Mouse (Mus musculus): Measurements from ENCODE around the gene Tas2r102. TPM values are rescaled to one million over a fixed set of nuclear protein-coding genes. Genes with fewer than 3 reads are reported as not detected.

Tas2r102 gene
- polyA plus RNA-seq (2015; fragmentation: Nextera tagmentation; extraction: Ambion mirVana), result not detected in 2 replicates

GRCm38 (mm10) chr6:132761831-132762230, at the start of gene Tas2r102:
Tas2r102 (plus strand) TSS chr6:132762131.
- 88% methylated on average over 2 of the region's 2 CpGs for WGBS
- ATAC-seq (ENCODE audit: insufficient read depth, low FRiP score, low read depth), result no peak

DNA sequence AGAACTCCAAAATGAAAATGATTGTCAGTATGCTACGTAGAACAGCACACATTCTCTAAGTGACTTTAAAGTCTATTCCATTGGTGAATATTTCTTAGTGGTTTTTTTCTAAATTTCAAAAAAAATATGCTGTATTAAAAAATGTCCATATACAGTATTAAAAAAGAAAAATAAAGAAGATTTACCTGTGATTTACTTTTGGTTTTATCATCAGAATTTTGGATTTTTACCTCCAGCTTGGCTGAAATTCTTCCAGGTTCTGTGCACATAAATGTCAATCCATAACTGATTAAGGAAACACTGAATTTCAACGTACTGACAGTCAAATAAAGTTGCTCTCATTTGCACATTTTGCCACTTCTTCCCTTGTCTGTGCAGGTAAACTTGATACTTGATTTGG, 24.0 kb upstream of the Tas2r102 start, which contains the start of gene Tas2r115:
Gene Tas2r115, minus strand, starts transcription at position 101 of the 400 bp plus-strand sequence.
- 66% methylated on average over 2 of the region's 2 CpGs for WGBS
- H3K27ac ChIP-seq, result no peak within 1 kb of the TSS
- ATAC-seq (ENCODE audit: insufficient read depth, low FRiP score, low read depth), result no peak

More at GRCm38 (mm10) chr6:132761831-132762230, at the start of gene Tas2r102:
- Histone ChIP-seq H3K4me2 (no peak within 1 kb of the TSS), H3K9me3 (no peaks in the 10 kb centered on the region), H3K36me3 (no peaks in the 10 kb centered on the region), H3K27ac (no peak within 1 kb of the TSS), H3K4me3 (replicated peaks) (no peak within 1 kb of the TSS), H3K9ac (no peak within 1 kb of the TSS), H3K27me3 (replicated peaks) (no peaks in the 10 kb centered on the region), H3K4me1 (no peaks in the 10 kb centered on the region)

GRCm38 (mm10) chr6:132750206-132750605, 11.7 kb upstream of the Tas2r102 start:
- Histone ChIP-seq H3K27ac (no peak overlapping the region), H3K4me2 (no peak overlapping the region), H3K9me3 (no peaks in the 10 kb centered on the region), H3K36me3 (no peaks in the 10 kb centered on the region), H3K4me3 (replicated peaks) (no peak overlapping the region), H3K4me1 (no peaks in the 10 kb centered on the region), H3K9ac (no peak overlapping the region), H3K27me3 (replicated peaks) (no peaks in the 10 kb centered on the region)
- no peak for ATAC-seq (ENCODE audit: insufficient read depth, low FRiP score, low read depth)
- WGBS, result 78% methylated on average over 2 of the region's 2 CpGs

More for the DNA sequence above, 24.0 kb upstream of the Tas2r102 start, which contains the start of gene Tas2r115:
- Histone ChIP-seq H3K4me1 (no peaks in the 10 kb centered on the region), H3K9me3 (no peaks in the 10 kb centered on the region), H3K4me3 (replicated peaks) (no peak within 1 kb of the TSS), H3K27me3 (replicated peaks) (no peaks in the 10 kb centered on the region), H3K36me3 (no peaks in the 10 kb centered on the region), H3K9ac (no peak within 1 kb of the TSS), H3K4me2 (no peak within 1 kb of the TSS)

DNA sequence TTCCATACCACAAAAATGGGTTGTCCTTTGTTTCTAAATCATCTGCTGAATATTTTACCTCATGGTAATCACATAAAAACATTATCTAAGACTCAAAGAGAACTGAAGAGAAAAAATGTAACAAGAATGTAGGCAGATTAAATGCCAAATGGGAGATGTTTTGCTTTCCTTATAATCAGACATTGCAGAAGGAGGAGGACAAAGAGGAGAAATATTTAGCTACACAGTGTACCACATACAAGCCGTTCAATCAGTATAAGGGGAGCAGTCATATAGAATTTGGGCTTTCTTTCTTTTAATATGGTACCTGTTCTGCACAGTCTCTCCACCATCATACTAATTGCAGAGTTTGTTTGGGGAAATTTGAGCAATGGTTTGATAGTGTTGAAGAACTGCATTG, 7.5 kb upstream of the Tas2r102 start, which contains the start of gene Tas2r124:
Gene Tas2r124, plus strand, starts transcription at position 301 of the 400 bp plus-strand sequence.
- Histone ChIP-seq H3K4me3 (replicated peaks) (no peak within 1 kb of the TSS), H3K9ac (no peak within 1 kb of the TSS), H3K4me2 (no peak within 1 kb of the TSS), H3K27ac (no peak within 1 kb of the TSS), H3K9me3 (no peaks in the 10 kb centered on the region), H3K36me3 (no peaks in the 10 kb centered on the region), H3K27me3 (replicated peaks) (no peaks in the 10 kb centered on the region), H3K4me1 (no peaks in the 10 kb centered on the region)
- 91% methylated on average over 1 of the region's 1 CpGs for WGBS
- no peak for ATAC-seq (ENCODE audit: insufficient read depth, low FRiP score, low read depth)

GRCm38 (mm10) chr6:132778062-132778461, 16.1 kb downstream of the Tas2r102 start, which contains the start of gene Tas2r136:
Tas2r136 (minus strand) TSS chr6:132778162.
- ATAC-seq (ENCODE audit: insufficient read depth, low FRiP score, low read depth), result no peak
- Histone ChIP-seq H3K4me3 (replicated peaks) (no peak within 1 kb of the TSS), H3K27ac (no peak within 1 kb of the TSS), H3K36me3 (no peaks in the 10 kb centered on the region), H3K9ac (no peak within 1 kb of the TSS), H3K27me3 (replicated peaks) (no peaks in the 10 kb centered on the region), H3K9me3 (no peaks in the 10 kb centered on the region), H3K4me2 (no peak within 1 kb of the TSS), H3K4me1 (no peaks in the 10 kb centered on the region)

GRCm38 (mm10) chr6:132795393-132795792, 33.5 kb downstream of the Tas2r102 start:
- no peak overlapping the region for H3K9ac ChIP-seq
- H3K27ac ChIP-seq, result no peak overlapping the region
- no peaks in the 10 kb centered on the region for H3K27me3 ChIP-seq (replicated peaks)
- H3K4me1 ChIP-seq, result no peaks in the 10 kb centered on the region
- 8% methylated on average over 1 of the region's 1 CpGs for WGBS
- H3K36me3 ChIP-seq, result no peaks in the 10 kb centered on the region
- no peak overlapping the region for H3K4me3 ChIP-seq (replicated peaks)
- H3K9me3 ChIP-seq, result no peaks in the 10 kb centered on the region
- no peak overlapping the region for H3K4me2 ChIP-seq
- ATAC-seq (ENCODE audit: insufficient read depth, low FRiP score, low read depth), result peak; percentile 47; the same call in 1 of the 2 replicates

GRCm38 (mm10) chr6:132802518-132802917, 40.6 kb downstream of the Tas2r102 start, which contains the start of gene Tas2r117:
Tas2r117 (plus strand) TSS chr6:132802818.
- no peaks in the 10 kb centered on the region for H3K9me3 ChIP-seq
- H3K4me2 ChIP-seq, result no peak within 1 kb of the TSS
- no peak within 1 kb of the TSS for H3K9ac ChIP-seq
- ATAC-seq (ENCODE audit: insufficient read depth, low FRiP score, low read depth), result no peak
- no peaks in the 10 kb centered on the region for H3K36me3 ChIP-seq
- no peaks in the 10 kb centered on the region for H3K4me1 ChIP-seq
- WGBS, result 91% methylated on average over 1 of the region's 1 CpGs
- H3K27ac ChIP-seq, result no peak within 1 kb of the TSS
- no peak within 1 kb of the TSS for H3K4me3 ChIP-seq (replicated peaks)
- no peaks in the 10 kb centered on the region for H3K27me3 ChIP-seq (replicated peaks)

Other genes starting within 250 kb of the Tas2r102 start
- not detected in 2 replicates for gene Prh1, start 192.3 kb upstream of the Tas2r102 start, polyA plus RNA-seq (2015; fragmentation: Nextera tagmentation; extraction: Ambion mirVana)
- gene Prp2, start 166.2 kb upstream of the Tas2r102 start, polyA plus RNA-seq (2015; fragmentation: Nextera tagmentation; extraction: Ambion mirVana), result not detected in 2 replicates
- not detected in 2 replicates for gene A630073D07Rik, start 110.6 kb upstream of the Tas2r102 start, polyA plus RNA-seq (2015; fragmentation: Nextera tagmentation; extraction: Ambion mirVana)
- not detected in 2 replicates for gene Tas2r120, start 105.2 kb upstream of the Tas2r102 start, polyA plus RNA-seq (2015; fragmentation: Nextera tagmentation; extraction: Ambion mirVana)
- gene Tas2r121, start 61.1 kb upstream of the Tas2r102 start, polyA plus RNA-seq (2015; fragmentation: Nextera tagmentation; extraction: Ambion mirVana), result not detected in 2 replicates
- not detected in 2 replicates for gene Tas2r122, start 50.2 kb upstream of the Tas2r102 start, polyA plus RNA-seq (2015; fragmentation: Nextera tagmentation; extraction: Ambion mirVana)
- not detected in 2 replicates for gene Tas2r115, start 24.1 kb upstream of the Tas2r102 start, polyA plus RNA-seq (2015; fragmentation: Nextera tagmentation; extraction: Ambion mirVana)
- not detected in 2 replicates for gene Tas2r124, start 7.4 kb upstream of the Tas2r102 start, polyA plus RNA-seq (2015; fragmentation: Nextera tagmentation; extraction: Ambion mirVana)
- not detected in 2 replicates for gene Tas2r136, start 16.0 kb downstream of the Tas2r102 start, polyA plus RNA-seq (2015; fragmentation: Nextera tagmentation; extraction: Ambion mirVana)
- not detected in 2 replicates for gene Tas2r117, start 40.7 kb downstream of the Tas2r102 start, polyA plus RNA-seq (2015; fragmentation: Nextera tagmentation; extraction: Ambion mirVana)
- not detected in 2 replicates for gene Tas2r123, start 85.0 kb downstream of the Tas2r102 start, polyA plus RNA-seq (2015; fragmentation: Nextera tagmentation; extraction: Ambion mirVana)
- not detected in 2 replicates for gene Tas2r116, start 93.3 kb downstream of the Tas2r102 start, polyA plus RNA-seq (2015; fragmentation: Nextera tagmentation; extraction: Ambion mirVana)
- not detected in 2 replicates for gene Tas2r110, start 105.9 kb downstream of the Tas2r102 start, polyA plus RNA-seq (2015; fragmentation: Nextera tagmentation; extraction: Ambion mirVana)
- gene Tas2r113, start 130.9 kb downstream of the Tas2r102 start, polyA plus RNA-seq (2015; fragmentation: Nextera tagmentation; extraction: Ambion mirVana), result not detected in 2 replicates
- gene Tas2r125, start 147.5 kb downstream of the Tas2r102 start, polyA plus RNA-seq (2015; fragmentation: Nextera tagmentation; extraction: Ambion mirVana), result not detected in 2 replicates
- not detected in 2 replicates for gene Tas2r129, start 189.0 kb downstream of the Tas2r102 start, polyA plus RNA-seq (2015; fragmentation: Nextera tagmentation; extraction: Ambion mirVana)
- gene Tas2r131, start 195.8 kb downstream of the Tas2r102 start, polyA plus RNA-seq (2015; fragmentation: Nextera tagmentation; extraction: Ambion mirVana), result not detected in 2 replicates
- gene Tas2r109, start 218.8 kb downstream of the Tas2r102 start, polyA plus RNA-seq (2015; fragmentation: Nextera tagmentation; extraction: Ambion mirVana), result not detected in 2 replicates